Mouse (Mus musculus) embryonic facial prominence, embryonic 11.5 days (tissue): ENCODE measurements around the gene Morn1. TPM values are rescaled to one million over a fixed set of nuclear protein-coding genes. Genes with fewer than 3 reads are reported as not detected.

ENCODE experiments used
- ATAC-seq: fragments of 200-750 bp; cut with Nextera tagmentation; replicated peaks from 2 replicates; pipeline ENCODE4 v1.8.0; 2017; ENCODE audit warnings: low read depth; ENCODE audit not compliant: insufficient number of reproducible peaks, low FRiP score, low TSS enrichment
- DNase-seq: peaks from one replicate; pipeline ENCODE4 v3.0.0-alpha.2; 2015; ENCODE audit warnings: low spot score
- H3K27ac ChIP-seq: fragments of 300-500 bp; sonication (generic); replicated peaks from 2 replicates; pipeline ENCODE4 v1.5.1; 2014; ENCODE audit warnings: mild to moderate bottlenecking, low read depth, low read length, control low read depth
- H3K27me3 ChIP-seq: fragments of 300-500 bp; sonication (generic); 2 replicates; pipeline ENCODE4 v1.6.1; 2014; ENCODE audit warnings: mild to moderate bottlenecking, low read length, moderate library complexity, mixed read lengths; ENCODE audit not compliant: control insufficient read depth, insufficient read depth
- H3K36me3 ChIP-seq: fragments of 300-500 bp; sonication (generic); replicated peaks from 2 replicates; pipeline ENCODE4 v1.6.1; 2014; ENCODE audit warnings: low read depth, mild to moderate bottlenecking, low read length, moderate library complexity, mixed read lengths; ENCODE audit not compliant: control insufficient read depth, insufficient read depth
- H3K4me1 ChIP-seq: fragments of 300-500 bp; sonication (generic); 2 replicates; pipeline ENCODE4 v1.6.1; 2014; ENCODE audit warnings: low read length, mixed read lengths; ENCODE audit not compliant: control insufficient read depth, insufficient read depth
- H3K4me2 ChIP-seq: fragments of 300-500 bp; sonication (generic); 2 replicates; pipeline ENCODE4 v1.6.1; 2014; ENCODE audit warnings: low read depth, mild to moderate bottlenecking, control low read depth, low read length, moderate library complexity
- H3K4me3 ChIP-seq: fragments of 300-500 bp; sonication (generic); 2 replicates; pipeline ENCODE4 v1.5.1; 2014; ENCODE audit warnings: low read depth, low read length, control low read depth
- H3K9ac ChIP-seq: fragments of 300-500 bp; sonication (generic); replicated peaks from 2 replicates; pipeline ENCODE4 v1.6.1; 2014; ENCODE audit warnings: mild to moderate bottlenecking, control low read depth, low read length
- H3K9me3 ChIP-seq: fragments of 300-500 bp; sonication (generic); replicated peaks from 2 replicates; pipeline ENCODE4 v1.6.1; 2016; ENCODE audit warnings: mild to moderate bottlenecking, low read length, inconsistent platforms, mixed read lengths; ENCODE audit not compliant: control insufficient read depth
- WGBS: fragments of 180-500 bp; shearing (Covaris S2); extraction: QIAGEN DNeasy Blood & Tissue Kit; methylation state at CpG from one replicate; pipeline ENCODE4 v1.1.7; 2014; 5-methylcytosine and 5-hydroxymethylcytosine counted together
- polyA plus RNA-seq: library from polyadenylated mRNA; unstranded; fragments of >200 nt; fragmentation: Nextera tagmentation; extraction: Ambion mirVana; gene quantifications from 2 replicates; pipeline ENCODE4 v1.2.1, GENCODE M21; 2014

Gene Morn1
- polyA plus RNA-seq: 3.3 and 3.5 TPM in 2 replicates

DNA sequence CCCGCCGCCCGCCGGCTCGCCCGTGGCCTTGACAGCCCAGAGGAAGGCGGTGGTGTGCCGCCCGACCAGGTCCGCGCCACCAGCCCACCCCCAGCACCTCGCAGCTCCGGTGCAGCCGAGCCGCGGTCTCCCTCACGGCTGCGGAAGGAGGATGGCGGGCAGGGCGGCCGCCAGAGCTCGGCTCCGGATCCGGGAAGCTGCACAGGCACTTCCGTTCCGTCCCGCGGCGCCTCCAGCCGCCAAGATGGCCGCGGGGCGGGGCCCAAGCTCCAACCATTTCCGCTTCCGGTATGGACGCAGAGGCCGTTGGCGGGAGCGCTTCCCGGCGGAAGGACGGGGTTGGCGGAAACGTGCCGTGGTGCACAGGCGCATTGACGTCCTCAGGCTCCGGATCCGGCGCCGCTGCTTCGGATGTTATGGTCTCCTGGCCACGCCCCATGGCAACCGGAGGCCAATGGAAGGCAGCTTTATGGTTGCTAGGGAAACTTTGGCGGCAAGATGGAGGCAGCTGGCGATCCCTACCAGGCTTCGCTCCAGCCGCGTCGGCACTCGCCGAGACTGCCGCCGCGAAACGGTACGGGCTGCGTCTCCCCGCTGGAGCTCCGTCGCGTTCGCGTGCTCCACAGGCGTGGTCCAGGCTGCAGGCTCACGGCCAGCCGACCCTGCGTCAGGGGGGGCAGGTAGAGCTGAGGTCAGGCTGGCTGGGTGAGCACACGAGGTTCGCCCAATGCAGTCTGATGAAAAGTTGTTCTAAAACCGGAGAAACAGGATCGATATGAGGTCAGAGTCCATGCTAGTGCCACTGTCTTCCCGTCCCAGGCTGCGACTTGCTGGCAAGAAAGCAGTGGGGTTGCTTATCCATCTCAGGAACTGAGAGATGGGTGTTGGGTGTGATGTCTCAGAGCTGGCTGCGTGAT, at the start of gene Morn1, which contains the start of gene Rer1:
Gene Morn1 (plus strand): TSS at position 470 of the 917 bp plus-strand sequence.
Gene Rer1 (minus strand): TSS at position 275 of the 917 bp plus-strand sequence.
- DNase-seq (peak; percentile 100), ATAC-seq (peak; percentile 96)
- no peaks in the 10 kb centered on the region for H3K9me3 ChIP-seq
- peak within 1 kb of the TSS; percentile 83 for H3K4me2 ChIP-seq
- peak within 1 kb of the TSS; percentile 87 for H3K9ac ChIP-seq
- H3K4me3 ChIP-seq: peak within 1 kb of the TSS; percentile 87
- WGBS: under 1% methylated on average over 85 of the region's 85 CpGs
- no peaks in the 10 kb centered on the region for H3K27me3 ChIP-seq
- 0 out of 2 replicates have a peak, but pooled peaks cover 2% of the 10 kb centered on the region for H3K4me1 ChIP-seq
- no peaks in the 10 kb centered on the region for H3K36me3 ChIP-seq
- H3K27ac ChIP-seq: peak within 1 kb of the TSS; percentile 86

DNA sequence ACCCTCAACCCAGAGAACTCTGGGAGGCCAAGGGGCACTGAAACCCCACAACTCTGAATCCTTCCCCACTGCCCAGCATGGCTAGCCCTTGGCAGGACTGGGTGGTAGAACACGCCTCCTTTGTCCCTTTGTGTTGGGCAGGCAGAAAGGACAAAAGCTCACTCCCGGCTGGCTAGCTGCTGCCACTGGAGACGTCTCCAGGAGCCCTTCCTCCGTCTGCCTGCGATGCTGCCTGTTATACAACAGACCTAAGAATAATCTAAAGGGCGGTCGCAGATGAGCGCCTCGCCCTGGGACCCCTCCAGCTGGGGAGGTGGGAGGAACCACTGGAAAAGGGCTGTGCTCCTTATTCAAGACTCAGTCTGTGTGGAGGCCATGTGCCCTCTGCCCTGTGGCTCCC, 46.2 kb upstream of the Morn1 start:
- no peak for ATAC-seq
- Histone ChIP-seq H3K27ac (no peak overlapping the region), H3K4me3 (no peak overlapping the region), H3K9me3 (no peaks in the 10 kb centered on the region), H3K36me3 (no peaks in the 10 kb centered on the region), H3K4me1 (peaks cover 3% of the 10 kb centered on the region; the same call in 1 of the 2 replicates), H3K4me2 (no peak overlapping the region), H3K9ac (no peak overlapping the region), H3K27me3 (peaks cover 41% of the 10 kb centered on the region)
- no peak for DNase-seq
- 24% methylated on average over 9 of the region's 9 CpGs for whole genome bisulfite sequencing

DNA sequence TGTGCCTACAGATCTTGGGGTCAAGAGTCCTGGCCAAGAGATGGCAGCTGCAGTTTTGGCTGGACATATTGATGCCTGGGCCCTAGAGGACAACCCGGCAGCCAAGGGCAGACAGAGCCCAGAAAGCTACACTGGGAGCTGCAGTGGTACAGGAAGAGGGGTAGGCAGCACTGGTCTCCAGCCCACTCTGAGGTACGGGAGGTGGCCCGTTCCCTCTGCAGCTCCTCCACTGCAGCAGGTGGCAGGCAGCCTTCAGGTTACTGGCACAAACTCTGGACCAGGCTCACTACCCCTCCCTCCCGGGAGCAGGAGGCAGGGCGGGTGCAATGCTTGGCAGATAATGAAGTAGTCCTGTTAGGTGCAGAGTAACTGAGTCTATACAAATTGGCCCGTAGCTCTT, 45.7 kb upstream of the Morn1 start:
- Histone ChIP-seq H3K36me3 (no peaks in the 10 kb centered on the region), H3K4me1 (peaks cover 3% of the 10 kb centered on the region; the same call in 1 of the 2 replicates), H3K4me2 (no peak overlapping the region), H3K27me3 (peaks cover 45% of the 10 kb centered on the region), H3K27ac (no peak overlapping the region), H3K9ac (no peak overlapping the region), H3K9me3 (no peaks in the 10 kb centered on the region), H3K4me3 (no peak overlapping the region)
- no peak for DNase-seq
- WGBS: 67% methylated on average over 6 of the region's 6 CpGs
- ATAC-seq: no peak

DNA sequence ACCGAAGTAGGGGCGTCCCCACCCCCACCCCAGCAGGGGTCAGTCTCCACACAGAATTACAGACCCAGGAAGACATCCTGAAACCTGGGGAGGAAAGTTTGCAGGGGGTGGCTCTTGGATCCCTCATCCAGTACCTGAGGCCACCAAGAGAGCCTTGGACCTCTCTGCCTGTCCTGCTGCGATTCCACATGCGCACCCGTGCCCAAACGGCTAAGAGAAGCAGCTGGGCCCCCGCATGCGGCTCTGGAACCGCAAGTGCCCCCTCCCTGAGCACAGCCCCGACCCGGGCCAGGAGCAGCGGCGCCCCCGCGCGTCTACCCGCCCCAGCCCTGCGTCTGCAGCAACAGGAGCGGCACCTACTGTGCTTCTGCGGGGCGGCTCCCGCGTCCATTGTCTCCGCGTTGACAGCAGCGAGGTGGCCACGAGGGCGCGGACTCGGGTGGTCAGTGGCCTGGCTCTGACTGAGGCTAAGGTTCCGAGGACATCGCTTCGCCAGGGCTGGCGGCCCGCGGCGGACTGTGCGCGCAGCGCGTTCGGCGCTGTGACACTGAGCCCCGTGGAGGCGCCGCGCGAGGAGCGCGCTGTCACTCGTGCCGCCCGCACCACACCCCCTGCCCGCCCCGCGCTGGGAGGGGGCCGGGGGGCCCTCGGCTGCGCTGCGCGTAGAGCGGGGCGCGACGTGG, 43.6 kb upstream of the Morn1 start:
- H3K27ac ChIP-seq: no peak overlapping the region
- no peak for ATAC-seq

DNA sequence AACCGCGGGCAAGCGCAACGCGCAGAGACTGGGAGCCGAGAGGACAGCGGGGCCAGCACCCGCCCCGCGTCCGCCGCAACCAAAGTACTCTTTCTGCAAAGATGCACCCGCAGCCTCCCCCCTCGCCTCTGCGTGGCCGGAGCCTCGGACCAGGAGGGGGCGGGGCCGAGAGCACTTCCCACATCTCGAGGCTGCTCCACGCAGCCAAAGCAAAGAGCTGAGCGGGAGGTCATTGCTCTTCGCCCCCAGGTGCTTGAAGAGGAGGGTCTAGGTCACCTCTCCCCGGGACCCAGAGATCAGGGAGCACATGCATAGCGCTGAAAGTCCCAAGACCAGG, 43.1 kb upstream of the Morn1 start:
- ATAC-seq: no peak
- H3K4me3 ChIP-seq: peak overlapping the region; percentile 33
- no peak for DNase-seq
- H3K9me3 ChIP-seq: no peaks in the 10 kb centered on the region
- no peak overlapping the region for H3K27ac ChIP-seq
- peak overlapping the region; percentile 74 for H3K4me2 ChIP-seq
- H3K36me3 ChIP-seq: no peaks in the 10 kb centered on the region
- H3K27me3 ChIP-seq: peaks cover 45% of the 10 kb centered on the region
- H3K4me1 ChIP-seq: peaks cover 3% of the 10 kb centered on the region; the same call in 1 of the 2 replicates
- under 1% methylated on average over 25 of the region's 25 CpGs for WGBS
- H3K9ac ChIP-seq: peak overlapping the region; percentile 30

More for the DNA sequence above, 43.6 kb upstream of the Morn1 start:
- WGBS: 2% methylated on average over 65 of the region's 65 CpGs
- Histone ChIP-seq H3K4me3 (peak overlapping the region; percentile 33), H3K4me2 (peak overlapping the region; percentile 74), H3K4me1 (peaks cover 3% of the 10 kb centered on the region; the same call in 1 of the 2 replicates), H3K9ac (peak overlapping the region; percentile 30), H3K36me3 (no peaks in the 10 kb centered on the region), H3K27me3 (peaks cover 45% of the 10 kb centered on the region), H3K9me3 (no peaks in the 10 kb centered on the region)
- DNase-seq: no peak

DNA sequence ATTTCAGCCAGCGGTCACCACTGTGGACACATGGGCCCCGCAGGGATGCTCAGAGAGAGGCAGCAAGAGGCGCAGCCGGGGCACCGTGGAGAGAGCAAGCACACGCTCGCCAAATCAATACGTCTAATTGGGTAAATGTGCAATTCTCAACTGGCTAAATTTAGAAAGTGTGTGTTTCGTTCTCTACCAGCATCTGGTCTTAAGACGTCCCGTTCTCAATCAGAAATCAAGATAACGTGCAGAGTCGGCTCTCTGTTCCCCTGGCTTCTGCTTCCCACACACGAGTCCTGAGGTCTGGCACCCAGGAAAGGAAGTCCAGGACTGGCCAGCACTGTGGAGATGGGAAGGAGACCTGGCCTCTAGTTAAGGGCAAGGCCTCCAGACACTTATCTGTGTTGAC, 39.7 kb upstream of the Morn1 start:
- DNase-seq: no peak
- peaks cover 3% of the 10 kb centered on the region; the same call in 1 of the 2 replicates for H3K4me1 ChIP-seq
- no peaks in the 10 kb centered on the region for H3K36me3 ChIP-seq
- 82% methylated on average over 14 of the region's 14 CpGs for WGBS
- no peaks in the 10 kb centered on the region for H3K9me3 ChIP-seq
- no peak overlapping the region for H3K4me3 ChIP-seq
- H3K4me2 ChIP-seq: no peak overlapping the region
- H3K9ac ChIP-seq: no peak overlapping the region
- no peak for ATAC-seq
- peaks cover 37% of the 10 kb centered on the region for H3K27me3 ChIP-seq
- no peak overlapping the region for H3K27ac ChIP-seq

DNA sequence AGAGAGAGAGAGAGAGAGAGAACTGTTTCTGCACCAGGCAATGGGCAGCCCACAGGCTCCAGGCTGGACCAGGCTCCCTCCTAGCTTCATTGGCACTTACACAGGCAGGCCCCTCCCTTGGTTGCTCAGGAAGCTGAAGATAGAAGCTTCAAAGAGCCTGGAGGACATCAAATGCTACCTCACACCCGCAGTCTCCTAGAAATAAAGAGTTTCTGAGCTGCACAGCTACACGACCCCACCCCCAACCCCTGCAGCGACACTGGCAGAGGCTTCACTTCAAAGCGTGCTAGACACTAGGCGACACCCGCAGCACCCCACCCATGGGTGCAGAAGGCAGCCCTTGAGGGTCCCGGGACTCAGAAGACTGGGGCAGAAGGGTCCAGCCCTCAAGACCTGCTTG, 36.3 kb upstream of the Morn1 start:
- DNase-seq (no peak), ATAC-seq (no peak)
- H3K27me3 ChIP-seq: peaks cover 3% of the 10 kb centered on the region; the same call in 1 of the 2 replicates
- H3K9ac ChIP-seq: no peak overlapping the region
- 82% methylated on average over 7 of the region's 7 CpGs for whole genome bisulfite sequencing
- no peaks in the 10 kb centered on the region for H3K36me3 ChIP-seq
- no peaks in the 10 kb centered on the region for H3K9me3 ChIP-seq
- H3K27ac ChIP-seq: no peak overlapping the region
- no peak overlapping the region for H3K4me2 ChIP-seq
- H3K4me3 ChIP-seq: no peak overlapping the region
- H3K4me1 ChIP-seq: no peaks in the 10 kb centered on the region
